Mouse (Mus musculus): Measurements from ENCODE around the gene Ngef.

Ngef gene

GRCm38 (mm10) chr1:87573800-87574215, at the start of gene Ngef:
Ngef (minus strand) TSS chr1:87573870.
- DNase-seq (ENCODE audit: low spot score in 2 of 2) = no peak

- DNase-seq (ENCODE audit: low spot score in 2 of 2) = no peak
These were observed 48.2 kb upstream of the Ngef start for GRCm38 (mm10) chr1:87621858-87622279.

- DNase-seq (ENCODE audit: low spot score in 2 of 2) = peak; percentile 71 to 73
These were observed 47.6 kb upstream of the Ngef start for GRCm38 (mm10) chr1:87621146-87621857.

GRCm38 (mm10) chr1:87620693-87621092, 47.0 kb upstream of the Ngef start:
- no peak for DNase-seq (ENCODE audit: low spot score in 2 of 2)

- peak; percentile 64 to 74 for DNase-seq (ENCODE audit: low spot score in 2 of 2)
These were observed 46.6 kb upstream of the Ngef start, which contains the start of gene Inpp5d for GRCm38 (mm10) chr1:87620211-87620668. Inpp5d (plus strand) TSS chr1:87620312.

GRCm38 (mm10) chr1:87614576-87615295, 41.1 kb upstream of the Ngef start:
- DNase-seq (ENCODE audit: low spot score in 2 of 2) = no peak

- DNase-seq (ENCODE audit: low spot score in 2 of 2) = peak; percentile 73 to 82
These were observed 34.9 kb upstream of the Ngef start for GRCm38 (mm10) chr1:87608416-87609046.

- peak; percentile 58 to 63 for DNase-seq (ENCODE audit: low spot score in 2 of 2)
These were observed 33.9 kb upstream of the Ngef start for GRCm38 (mm10) chr1:87607385-87608091.

- DNase-seq (ENCODE audit: low spot score in 2 of 2) = no peak
These were observed 31.6 kb upstream of the Ngef start for GRCm38 (mm10) chr1:87605296-87605695.

- no peak for DNase-seq (ENCODE audit: low spot score in 2 of 2)
These were observed 29.7 kb upstream of the Ngef start for GRCm38 (mm10) chr1:87603389-87603788.

GRCm38 (mm10) chr1:87601801-87602200, 28.1 kb upstream of the Ngef start:
- no peak for DNase-seq (ENCODE audit: low spot score in 2 of 2)

- no peak for DNase-seq (ENCODE audit: low spot score in 2 of 2)
These were observed 26.9 kb upstream of the Ngef start for GRCm38 (mm10) chr1:87600533-87600932.

GRCm38 (mm10) chr1:87594671-87595070, 21.0 kb upstream of the Ngef start:
- DNase-seq (ENCODE audit: low spot score in 2 of 2) = no peak

- DNase-seq (ENCODE audit: low spot score in 2 of 2) = no peak
These were observed 20.6 kb upstream of the Ngef start for GRCm38 (mm10) chr1:87594261-87594660.

GRCm38 (mm10) chr1:87589980-87590379, 16.3 kb upstream of the Ngef start:
- no peak for DNase-seq (ENCODE audit: low spot score in 2 of 2)

- DNase-seq (ENCODE audit: low spot score in 2 of 2) = no peak
These were observed 15.5 kb upstream of the Ngef start for GRCm38 (mm10) chr1:87589162-87589561.

GRCm38 (mm10) chr1:87580824-87581223, 7.2 kb upstream of the Ngef start:
- no peak for DNase-seq (ENCODE audit: low spot score in 2 of 2)

- DNase-seq (ENCODE audit: low spot score in 2 of 2) = no peak
These were observed 5.3 kb upstream of the Ngef start for GRCm38 (mm10) chr1:87578965-87579364.

GRCm38 (mm10) chr1:87574785-87575184, 1.1 kb upstream of the Ngef start:
- DNase-seq (ENCODE audit: low spot score in 2 of 2) = no peak

GRCm38 (mm10) chr1:87574353-87574752, 683 bp upstream of the Ngef start:
- DNase-seq (ENCODE audit: low spot score in 2 of 2) = no peak

GRCm38 (mm10) chr1:87573261-87573660, 409 bp downstream of the Ngef start:
- no peak for DNase-seq (ENCODE audit: low spot score in 2 of 2)

GRCm38 (mm10) chr1:87568398-87568797, 5.3 kb downstream of the Ngef start:
- DNase-seq (ENCODE audit: low spot score in 2 of 2) = peak; percentile 3 to 43

All from natural killer cell, adult 2 months (primary cell).